Mouse (Mus musculus): Measurements from ENCODE around the gene Sox6.

Sox6 gene

GRCm38 (mm10) chr7:115830938-115831873 is 207.4 kb downstream of the Sox6 start:
- DNase-seq (ENCODE audit: low read depth, low spot score) = no peak

- DNase-seq (ENCODE audit: low read depth, low spot score) = no peak
Measured at GRCm38 (mm10) chr7:115830366-115830765, 208.2 kb downstream of the Sox6 start.

GRCm38 (mm10) chr7:115829756-115830155 is 208.8 kb downstream of the Sox6 start:
- DNase-seq (ENCODE audit: low read depth, low spot score) = no peak

GRCm38 (mm10) chr7:115829260-115829659 is 209.3 kb downstream of the Sox6 start:
- DNase-seq (ENCODE audit: low read depth, low spot score) = no peak

GRCm38 (mm10) chr7:115825295-115825694 is 213.3 kb downstream of the Sox6 start:
- no peak for DNase-seq (ENCODE audit: low read depth, low spot score)

GRCm38 (mm10) chr7:115824621-115825256 is 213.9 kb downstream of the Sox6 start:
- DNase-seq (ENCODE audit: low read depth, low spot score) = peak; percentile 27

GRCm38 (mm10) chr7:115819136-115819535 is 219.5 kb downstream of the Sox6 start:
- no peak for DNase-seq (ENCODE audit: low read depth, low spot score)

GRCm38 (mm10) chr7:115803256-115803655 is 235.3 kb downstream of the Sox6 start:
- no peak for DNase-seq (ENCODE audit: low read depth, low spot score)

GRCm38 (mm10) chr7:115794139-115794858 is 244.3 kb downstream of the Sox6 start:
- no peak for DNase-seq (ENCODE audit: low read depth, low spot score)

- DNase-seq (ENCODE audit: low read depth, low spot score) = no peak
Measured at GRCm38 (mm10) chr7:115792841-115793240, 245.8 kb downstream of the Sox6 start.

GRCm38 (mm10) chr7:115789116-115789823 is 249.3 kb downstream of the Sox6 start:
- DNase-seq (ENCODE audit: low read depth, low spot score) = no peak

- no peak for DNase-seq (ENCODE audit: low read depth, low spot score)
Measured at GRCm38 (mm10) chr7:115783982-115784917, 254.3 kb downstream of the Sox6 start.

GRCm38 (mm10) chr7:115780148-115780547 is 258.4 kb downstream of the Sox6 start:
- no peak for DNase-seq (ENCODE audit: low read depth, low spot score)

GRCm38 (mm10) chr7:115779544-115779943 is 259.1 kb downstream of the Sox6 start:
- no peak for DNase-seq (ENCODE audit: low read depth, low spot score)

GRCm38 (mm10) chr7:115776736-115777135 is 261.9 kb downstream of the Sox6 start:
- DNase-seq (ENCODE audit: low read depth, low spot score) = no peak

- peak; percentile 6 for DNase-seq (ENCODE audit: low read depth, low spot score)
Measured at GRCm38 (mm10) chr7:115776324-115776723, 262.3 kb downstream of the Sox6 start.

GRCm38 (mm10) chr7:115766316-115766715 is 272.3 kb downstream of the Sox6 start:
- no peak for DNase-seq (ENCODE audit: low read depth, low spot score)

- no peak for DNase-seq (ENCODE audit: low read depth, low spot score)
Measured at GRCm38 (mm10) chr7:115763851-115764250, 274.7 kb downstream of the Sox6 start.

- DNase-seq (ENCODE audit: low read depth, low spot score) = no peak
Measured at GRCm38 (mm10) chr7:115758172-115758571, 280.4 kb downstream of the Sox6 start.

- no peak for DNase-seq (ENCODE audit: low read depth, low spot score)
Measured at GRCm38 (mm10) chr7:115755272-115755671, 283.3 kb downstream of the Sox6 start.
